Mouse (Mus musculus) thymus, postnatal 0 days (tissue): ENCODE data around the gene Slx4. TPM values are rescaled to one million over a fixed set of nuclear protein-coding genes. Genes with fewer than 3 reads are reported as not detected.
"Not testable (repeated sequence)": the region's sequence is repeated elsewhere in the genome, so short reads cannot be mapped to it uniquely, and the experiment has no call there.

ENCODE experiments used
- DNase-seq: peaks from one replicate; pipeline ENCODE4 v3.0.0-alpha.2; 2015; ENCODE audit warnings: low spot score
- polyA plus RNA-seq: library from polyadenylated mRNA; unstranded; fragments of >200 nt; fragmentation: Nextera tagmentation; extraction: Ambion mirVana; gene quantifications from 2 replicates; pipeline ENCODE4 v1.2.1, GENCODE M21; 2015

Gene Slx4
- polyA plus RNA-seq, result 11.1 and 11.7 TPM in 2 replicates

DNA sequence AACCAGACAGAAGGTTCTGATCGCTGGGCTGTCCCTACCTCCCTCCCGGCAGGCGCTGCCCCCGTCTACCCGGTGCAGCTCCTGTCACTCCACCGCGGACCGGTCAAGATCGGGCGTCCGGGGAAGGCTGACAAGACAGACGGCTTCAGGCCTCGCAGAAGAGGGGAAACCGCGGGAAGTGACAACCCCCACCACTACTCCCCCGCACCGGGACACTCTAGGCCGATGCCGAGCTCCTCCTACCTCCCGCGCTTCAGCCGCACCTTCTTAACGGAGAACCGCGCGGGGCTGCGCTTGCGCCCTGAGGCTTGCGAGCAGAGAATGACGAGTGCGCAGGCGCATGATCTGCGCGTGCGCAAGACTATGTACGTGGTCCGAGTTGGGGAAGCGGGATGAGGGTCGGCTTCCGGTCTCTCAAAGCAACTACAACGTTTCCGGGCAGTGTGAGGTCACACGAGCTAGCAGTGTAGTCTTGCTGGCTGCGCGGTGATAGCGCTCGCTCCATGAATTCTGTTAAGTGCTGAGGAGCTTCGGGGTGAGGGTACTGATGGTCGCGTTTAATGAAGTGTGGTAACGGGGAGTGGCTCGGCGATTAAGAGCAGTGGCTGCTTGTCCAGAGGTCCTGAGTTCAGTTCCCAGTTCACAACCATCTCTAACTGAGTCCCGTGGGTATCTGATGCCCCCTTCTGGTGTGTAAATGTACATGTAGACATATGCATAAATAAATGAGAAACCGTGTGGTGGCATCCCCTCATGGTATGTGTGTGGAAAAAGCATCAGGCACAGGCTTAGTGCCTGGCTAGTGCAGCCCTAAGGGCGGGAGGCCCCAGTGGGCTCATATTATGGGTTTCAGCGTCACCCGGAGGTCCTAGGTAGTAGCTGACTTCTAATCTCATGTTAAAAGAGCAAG is at the start of gene Slx4:
Gene Slx4 (minus strand): TSS at position 282 of the 910 bp plus-strand sequence.
- DNase-seq, result peak; percentile 99

DNA sequence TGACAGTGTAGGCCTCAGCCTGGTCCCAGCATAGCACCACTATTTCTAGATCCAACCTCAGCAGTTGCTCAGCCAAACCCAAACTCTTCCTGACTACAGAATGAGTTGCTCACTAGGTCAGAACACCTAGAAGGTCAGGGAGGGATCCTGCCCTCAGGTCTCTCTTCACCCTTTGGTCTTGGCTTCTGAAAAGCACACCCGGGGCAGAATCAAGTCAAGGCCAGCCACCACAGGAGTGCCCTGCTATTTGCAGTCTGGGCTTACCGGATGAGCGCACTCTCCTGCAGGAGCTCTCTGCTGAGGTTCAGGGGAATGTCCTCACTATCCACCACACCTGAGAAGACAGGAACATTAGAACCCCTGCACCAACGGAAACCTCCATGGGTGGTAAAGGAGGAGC is 49.0 kb upstream of the Slx4 start:
- DNase-seq, result no peak

DNA sequence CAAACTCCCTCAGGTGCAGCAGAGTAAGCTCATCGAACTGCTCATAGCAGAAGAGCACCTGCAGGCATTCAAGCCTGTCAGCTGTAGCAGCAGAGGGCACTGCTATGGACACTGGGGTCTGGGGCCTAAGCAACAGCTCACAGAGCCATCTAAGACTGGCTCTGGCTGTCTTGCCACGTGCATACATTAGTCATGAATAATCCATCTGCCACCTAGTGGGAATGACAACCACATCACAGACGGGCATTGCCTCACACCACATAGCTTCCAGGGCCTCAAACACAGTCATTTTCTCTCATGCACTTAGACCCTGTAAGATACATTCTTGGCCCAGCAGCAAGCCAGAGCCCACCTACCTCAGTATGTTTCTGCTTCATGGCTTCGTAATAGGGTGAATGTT is 42.0 kb upstream of the Slx4 start:
- no peak for DNase-seq

DNA sequence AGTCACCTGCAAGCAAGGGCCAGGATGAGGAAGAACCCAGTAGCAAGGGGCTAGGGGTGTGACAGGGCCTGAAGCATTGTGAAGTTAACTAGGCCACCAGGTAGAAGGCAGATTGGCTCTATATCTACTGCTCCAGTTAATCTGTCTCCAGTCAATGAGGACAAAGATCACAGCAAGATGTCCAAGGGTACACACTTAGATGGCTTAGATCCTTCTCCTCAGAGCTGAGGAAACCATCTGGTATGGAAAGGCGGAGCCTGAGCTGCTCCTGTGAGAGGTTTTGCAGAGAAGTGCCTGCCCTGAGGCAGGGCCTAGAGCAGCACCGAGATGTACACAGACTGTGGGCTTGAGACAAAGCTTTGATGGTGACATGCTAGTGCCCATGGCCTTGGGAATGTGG is 40.5 kb upstream of the Slx4 start:
- DNase-seq, result no peak

DNA sequence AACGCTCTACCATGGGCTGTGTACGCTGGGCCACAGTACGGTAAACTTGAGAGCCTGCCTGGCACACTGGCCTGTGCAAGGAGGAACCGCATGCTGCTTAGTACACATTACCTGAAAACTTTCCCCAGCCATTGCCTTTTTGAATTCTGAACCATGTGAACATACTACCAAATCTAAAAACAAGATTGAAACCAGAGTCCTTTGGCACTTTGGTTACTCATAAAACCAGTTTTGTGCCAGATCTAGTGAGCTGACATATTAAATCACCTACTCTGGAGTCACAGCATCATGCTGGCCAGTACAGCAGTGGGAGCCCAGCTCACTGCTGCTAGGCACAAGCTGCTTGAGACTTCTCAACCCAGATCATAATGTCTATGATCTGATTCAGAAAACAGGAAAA is 38.1 kb upstream of the Slx4 start:
- no peak for DNase-seq

DNA sequence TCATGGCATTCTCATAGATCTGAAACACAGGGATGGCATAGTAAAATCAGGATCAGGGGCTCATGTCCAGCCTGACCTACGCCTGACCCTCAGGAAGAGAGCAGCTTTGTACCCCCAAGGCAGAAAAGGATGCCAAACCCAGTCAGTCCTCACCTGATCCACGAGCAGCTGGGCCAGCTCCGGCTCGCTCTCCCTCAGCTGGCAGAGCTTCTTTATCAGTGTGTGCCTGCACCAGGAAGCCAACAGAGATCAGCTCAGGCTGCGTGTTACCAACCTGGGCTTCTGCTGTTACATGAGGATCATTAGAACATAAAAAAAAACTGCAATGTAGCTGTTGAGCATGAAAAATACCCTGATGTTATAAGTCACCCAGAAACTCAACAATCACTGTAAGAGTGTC is 36.6 kb upstream of the Slx4 start:
- DNase-seq, result no peak

DNA sequence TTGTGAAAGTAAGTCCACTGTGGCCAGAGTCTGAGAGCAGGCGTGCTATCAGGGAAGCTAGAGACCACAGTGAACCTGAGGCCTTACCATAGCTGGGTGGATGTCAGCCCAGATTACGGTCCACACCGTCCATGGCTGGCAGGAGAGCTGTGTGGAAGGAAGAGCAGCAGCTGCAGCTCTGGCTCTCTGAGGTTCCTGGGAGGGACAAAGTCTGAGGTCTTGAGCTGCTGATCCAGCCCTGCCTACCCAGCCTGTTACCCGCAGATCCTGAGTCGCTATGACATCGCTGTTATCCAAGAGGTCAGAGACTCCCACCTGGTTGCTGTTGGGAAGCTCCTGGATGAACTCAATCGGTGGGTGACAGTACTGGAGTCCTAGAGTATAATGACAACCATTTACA is 34.1 kb upstream of the Slx4 start:
- DNase-seq, result no peak

DNA sequence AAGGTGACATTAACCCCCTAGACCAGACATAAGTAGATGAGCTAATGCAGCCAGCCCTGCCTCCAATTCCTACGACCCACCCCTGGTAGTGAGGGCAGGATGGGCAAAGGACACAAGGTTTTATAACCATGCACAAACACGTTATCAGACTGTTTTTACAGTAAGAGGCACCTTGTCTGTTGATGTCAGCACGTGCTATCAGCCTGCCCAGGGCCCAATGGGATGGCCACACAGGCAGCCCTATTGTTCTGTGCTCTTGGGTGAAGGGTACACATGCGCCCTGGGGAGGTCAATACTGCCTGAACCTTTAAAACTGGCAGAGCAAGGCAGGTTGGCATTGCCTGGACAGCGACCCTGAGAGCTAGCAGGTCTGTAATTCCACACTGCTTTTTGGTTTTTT is 33.2 kb upstream of the Slx4 start, which contains the start of gene Dnase1:
Gene Dnase1 (plus strand): TSS at position 136 of the 400 bp plus-strand sequence.
- no peak for DNase-seq

DNA sequence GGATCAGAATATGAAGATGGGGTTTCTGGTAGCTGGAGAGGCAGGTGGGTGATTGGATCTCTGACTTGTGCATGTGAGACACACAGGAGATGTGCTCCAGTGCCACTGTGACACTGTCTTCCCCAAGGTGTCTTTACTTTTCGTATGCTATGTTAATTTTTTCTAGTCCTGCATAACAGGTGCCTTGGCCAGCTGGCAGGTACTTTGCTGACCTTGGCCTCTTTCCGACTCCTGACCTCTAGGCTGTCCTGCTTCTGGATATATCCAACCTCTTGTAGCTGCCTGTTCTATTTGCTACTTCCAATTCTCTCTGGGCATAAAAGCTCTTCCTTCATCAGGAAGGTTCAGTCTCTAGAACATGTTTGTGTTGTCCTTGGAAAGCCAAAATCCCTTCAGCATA is 32.0 kb upstream of the Slx4 start:
- DNase-seq, result no peak

DNA sequence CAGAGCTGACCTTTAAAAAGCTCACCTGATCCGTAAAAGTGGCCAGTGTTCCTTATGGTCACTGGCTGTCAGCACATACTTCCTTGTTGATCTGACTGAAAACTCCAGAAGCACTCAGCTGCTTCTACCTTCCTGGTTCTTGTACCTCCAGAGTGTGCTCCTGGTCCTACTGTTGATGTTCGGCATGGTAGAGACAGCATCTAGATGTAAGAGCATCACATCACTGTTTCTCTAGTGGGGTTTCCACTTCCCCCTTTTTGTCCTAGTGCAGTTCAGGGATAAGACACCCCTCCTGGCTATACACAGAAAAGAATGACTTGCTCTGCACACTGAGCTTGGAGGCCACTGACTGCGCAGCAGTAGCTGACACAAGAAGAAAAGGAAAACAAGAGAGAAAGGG is 30.9 kb upstream of the Slx4 start:
- DNase-seq, result no peak

DNA sequence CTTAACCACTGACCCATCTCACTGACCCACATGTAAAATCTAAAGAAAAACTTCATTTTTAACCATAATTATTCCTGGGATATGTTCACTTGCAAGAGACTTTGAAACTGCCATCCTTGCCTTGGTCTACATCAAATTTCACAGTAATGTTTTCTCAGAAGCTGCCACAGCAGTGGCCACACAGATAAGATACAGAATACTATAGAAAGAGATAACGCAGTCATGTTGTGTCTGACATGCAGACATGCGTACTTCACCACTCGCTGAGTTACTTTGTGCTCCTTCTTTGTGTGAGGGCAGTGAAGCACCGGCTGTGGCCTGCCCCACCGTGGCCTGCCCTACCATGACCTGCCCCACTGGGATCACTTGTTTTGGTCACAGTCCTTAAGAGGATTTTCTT is 30.4 kb upstream of the Slx4 start:
- no peak for DNase-seq

DNA sequence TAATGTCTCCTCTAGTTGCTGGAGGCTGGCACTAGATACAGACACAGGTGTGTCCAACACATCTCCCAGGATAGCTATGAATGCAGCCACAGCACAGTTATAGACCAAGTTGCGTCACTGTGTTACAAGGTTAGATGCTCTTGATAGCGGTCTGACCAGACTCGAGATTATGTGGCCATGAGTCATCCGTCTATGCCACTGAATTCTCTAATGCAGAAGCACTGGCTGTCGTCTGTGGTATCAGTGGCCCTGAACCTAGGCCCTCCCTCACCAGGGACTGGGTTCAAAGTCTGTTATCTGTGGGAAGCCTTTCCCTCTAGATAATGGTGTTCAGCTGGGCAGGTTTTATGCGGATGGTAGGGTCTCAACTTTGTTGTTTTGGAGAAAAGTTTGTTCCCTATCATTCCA is 28.8 kb upstream of the Slx4 start:
- no peak for DNase-seq

DNA sequence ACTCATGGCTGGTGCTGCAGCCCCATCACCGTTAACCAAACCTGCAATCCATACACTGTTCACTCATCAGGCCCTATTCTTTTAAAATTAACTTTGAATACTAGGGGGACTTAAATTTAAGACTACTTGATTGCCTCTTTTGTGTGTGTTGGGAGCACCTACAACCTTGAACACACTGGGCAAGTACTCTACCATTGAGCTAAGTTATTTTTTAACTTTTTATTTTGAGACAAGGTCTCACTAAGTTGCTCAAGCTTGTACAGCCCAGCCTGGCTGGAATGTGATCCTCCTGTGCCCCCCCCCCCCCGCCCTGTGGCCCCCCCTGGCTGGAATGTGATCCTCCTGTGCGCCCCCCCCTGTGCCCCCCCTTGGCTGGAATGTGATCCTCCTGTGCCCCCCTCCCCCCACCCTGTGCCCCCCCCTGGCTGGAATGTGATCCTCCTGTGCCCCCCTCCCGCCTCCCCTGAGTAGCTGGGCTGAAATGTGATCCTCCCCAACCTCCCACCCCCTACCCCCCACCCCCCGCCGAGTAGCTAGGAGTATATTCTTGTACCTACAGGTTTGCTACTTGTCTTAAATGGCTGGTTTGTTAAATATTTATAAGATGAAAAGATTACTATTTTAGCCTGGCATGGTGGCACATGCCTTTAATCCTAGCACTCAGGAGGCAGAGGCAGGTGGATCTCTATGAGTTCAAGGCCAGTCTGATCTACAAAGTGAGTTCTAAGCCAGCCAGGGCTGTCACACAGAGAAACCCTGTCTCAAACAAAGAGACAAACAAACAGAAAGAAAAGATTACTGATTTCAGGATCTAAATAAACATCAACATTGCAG is 28.1 kb upstream of the Slx4 start:
- no peak for DNase-seq

DNA sequence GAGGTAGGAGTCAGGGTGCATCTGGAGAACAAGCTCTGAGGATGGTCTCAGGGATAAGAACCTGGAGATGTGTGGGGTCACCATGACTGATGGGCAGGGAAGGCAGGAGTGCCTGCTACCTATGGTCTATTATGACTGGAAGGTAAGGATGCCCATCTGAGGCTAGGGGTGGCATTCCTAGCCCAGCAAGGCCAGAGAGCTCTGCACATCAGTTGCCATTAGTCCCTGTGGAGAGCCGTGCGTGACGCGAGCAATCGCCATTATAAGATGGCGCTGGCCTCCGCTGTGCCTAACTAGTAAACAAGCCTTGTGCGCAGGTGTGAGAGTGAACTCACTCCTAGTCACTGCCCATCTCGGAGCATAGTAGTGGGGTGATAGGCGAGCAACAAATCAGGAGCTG is 26.9 kb upstream of the Slx4 start:
- DNase-seq, result no peak

DNA sequence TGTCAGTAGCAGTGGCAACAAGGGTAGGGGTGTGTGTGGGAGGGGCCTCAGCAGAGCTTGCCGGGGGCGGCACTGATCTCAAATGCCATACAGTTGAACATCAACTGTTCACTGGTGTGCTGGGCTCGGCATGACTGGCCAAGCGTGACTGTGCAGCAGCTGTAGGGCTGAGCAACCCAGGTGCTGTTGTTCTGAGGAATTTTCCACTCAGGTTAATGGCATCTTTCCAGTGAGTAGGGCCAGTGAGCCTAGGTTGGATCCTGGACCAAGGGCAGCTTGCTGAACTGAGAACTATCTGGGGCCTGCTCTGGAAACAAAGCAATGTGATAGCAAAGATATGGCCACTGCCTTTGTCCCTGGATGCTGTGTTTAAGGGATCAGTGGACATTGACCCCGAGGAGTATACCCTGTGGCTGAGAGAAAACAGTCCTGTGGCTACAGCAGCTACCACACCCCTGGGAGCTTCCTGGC is 25.8 kb upstream of the Slx4 start:
- no peak for DNase-seq

DNA sequence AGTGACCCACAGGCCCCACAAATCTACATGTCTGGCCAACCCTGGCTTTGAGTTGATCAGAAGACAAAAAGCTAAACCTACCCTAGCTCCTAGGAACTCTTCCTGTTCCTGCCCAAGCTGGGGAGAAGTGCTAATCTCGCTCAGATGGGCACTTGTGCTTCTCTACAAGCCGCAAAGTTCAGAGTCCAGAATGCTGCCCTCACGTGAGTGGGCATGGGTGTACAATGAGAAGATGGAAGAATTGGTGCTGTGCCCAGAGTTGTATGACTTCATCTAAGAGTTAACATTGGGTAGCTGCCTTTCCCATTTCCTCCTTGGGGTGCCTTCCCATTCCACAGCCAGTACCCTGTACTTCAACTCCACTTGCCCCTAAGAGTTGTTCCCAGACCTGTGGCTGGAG is 23.6 kb upstream of the Slx4 start:
- DNase-seq, result no peak

DNA sequence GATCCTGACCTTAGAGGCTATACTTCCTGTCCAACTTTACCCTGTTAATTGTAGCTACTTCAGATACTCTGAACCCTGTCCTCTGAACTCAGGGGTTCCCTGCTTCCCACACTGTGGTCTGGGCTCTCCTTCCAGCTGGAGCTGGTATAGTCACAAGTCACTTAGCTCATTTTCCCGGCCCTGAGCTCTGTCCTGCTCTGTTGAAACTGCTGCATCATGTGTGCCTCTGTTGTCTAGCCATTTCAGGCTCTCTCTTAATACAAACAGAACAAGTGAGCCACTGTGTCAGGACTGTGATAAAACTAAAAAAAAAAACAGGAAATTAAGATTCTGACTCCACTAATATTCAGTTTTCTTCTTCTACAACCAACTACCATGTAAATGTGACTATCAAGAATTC is 23.1 kb upstream of the Slx4 start:
- no peak for DNase-seq

DNA sequence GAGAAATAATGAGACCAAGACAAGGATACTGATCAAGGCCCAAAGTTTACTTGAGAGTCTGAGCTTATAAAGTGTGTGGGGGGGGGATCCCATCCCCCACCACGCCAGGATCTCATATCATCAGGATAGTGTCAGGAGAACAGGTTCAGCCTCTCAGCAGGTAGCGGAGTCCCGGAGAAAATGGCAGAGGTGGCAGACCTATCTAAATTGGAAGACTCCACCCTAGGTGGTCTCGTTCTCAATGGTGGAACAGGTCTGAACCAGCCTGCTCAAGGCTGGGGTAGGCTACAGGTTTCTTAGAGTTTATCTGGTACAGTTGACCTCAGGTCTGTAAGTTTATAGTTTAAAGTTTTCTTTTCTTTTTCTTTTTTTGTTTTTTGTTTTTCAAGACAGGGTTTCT is 19.1 kb upstream of the Slx4 start:
- DNase-seq, result no peak

DNA sequence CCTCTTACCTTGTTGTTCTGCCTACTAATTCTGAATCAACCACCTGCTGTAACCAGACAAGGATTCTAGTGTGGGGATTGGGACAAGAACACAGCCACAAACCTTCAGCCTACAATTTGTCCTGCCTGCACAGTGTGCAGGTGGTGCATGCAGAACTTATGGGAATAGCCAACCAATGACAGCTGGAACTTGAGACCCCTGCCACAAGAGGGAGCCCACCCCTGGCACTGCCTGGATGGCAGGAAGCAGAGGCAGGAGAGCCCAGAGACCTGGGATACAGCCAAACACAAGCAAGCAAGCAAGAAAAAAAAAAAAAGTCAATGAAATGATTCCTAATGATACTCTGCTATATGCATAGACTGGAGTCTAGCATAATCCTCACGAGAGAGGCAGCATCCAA is 17.7 kb upstream of the Slx4 start:
- DNase-seq, result no peak

DNA sequence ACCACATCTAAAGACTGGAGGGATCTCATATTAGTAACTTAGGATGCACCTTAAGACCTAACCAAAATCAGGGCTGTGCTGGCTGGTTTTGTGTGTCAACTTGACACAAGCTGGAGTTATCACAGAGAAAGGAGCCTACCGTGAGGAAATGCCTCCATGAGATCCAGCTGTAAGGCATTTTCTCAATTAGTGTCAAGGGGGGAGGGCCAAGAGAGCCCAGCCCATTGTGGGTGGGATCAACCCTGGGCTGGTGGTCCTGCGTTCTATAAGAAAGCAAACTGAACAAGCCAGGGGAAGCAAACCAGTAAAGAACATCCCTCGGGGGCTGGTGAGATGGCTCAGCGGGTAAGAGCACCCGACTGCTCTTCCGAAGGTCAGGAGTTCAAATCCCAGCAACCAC is 13.9 kb upstream of the Slx4 start:
- not testable (repeated sequence) for DNase-seq

DNA sequence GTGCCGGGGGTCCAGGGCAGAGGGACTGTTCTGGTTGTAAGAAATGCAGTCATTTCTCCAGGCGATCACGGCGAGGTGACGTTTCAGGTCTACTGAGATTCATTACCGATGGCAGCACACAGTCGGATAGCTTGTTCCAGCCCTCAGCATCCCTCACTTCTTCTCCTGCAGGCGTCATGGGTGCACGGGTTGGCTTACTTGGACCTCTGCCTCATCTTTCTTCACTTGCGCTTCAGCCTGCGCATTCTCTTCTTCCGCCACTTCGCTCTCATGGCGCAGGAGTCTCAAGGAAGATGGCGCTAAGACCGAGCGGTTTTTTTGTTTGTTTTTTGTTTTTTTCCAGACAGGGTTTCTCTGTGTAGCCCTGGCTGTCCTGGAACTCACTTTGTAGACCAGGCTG is 13.2 kb upstream of the Slx4 start:
- DNase-seq, result not testable (repeated sequence)

DNA sequence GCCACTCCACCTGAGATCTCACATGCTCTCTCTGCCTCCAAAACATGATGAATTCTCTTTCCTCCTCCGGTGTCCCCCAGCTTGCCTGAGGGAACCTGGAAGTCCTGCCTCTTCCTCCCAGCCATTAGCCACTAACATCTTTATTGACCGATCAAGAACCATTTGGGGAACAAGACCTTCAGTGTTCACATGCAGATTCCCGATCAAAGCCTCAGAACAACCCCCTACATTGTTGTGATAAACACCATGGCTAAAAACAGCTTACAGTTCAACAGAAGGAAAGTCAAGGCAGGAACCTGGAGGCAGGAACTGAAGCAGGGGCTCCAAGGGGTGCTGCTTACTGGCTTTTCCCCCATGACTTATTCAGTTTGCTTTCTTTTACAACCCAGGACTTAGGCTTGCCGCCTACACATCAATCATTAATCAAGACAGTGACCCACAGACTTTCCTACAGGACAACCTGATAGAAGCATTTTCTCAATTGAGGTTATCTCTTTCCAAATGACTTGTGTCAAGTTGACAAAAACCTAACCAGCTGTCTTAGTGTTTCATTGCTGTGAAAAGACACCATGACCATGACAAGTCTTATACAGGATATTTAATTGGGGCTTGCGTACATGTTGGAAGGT is 10.6 kb upstream of the Slx4 start:
- DNase-seq, result no peak
